ENCODE assay signal across 9 mouse cellular contexts in the genomic region with DNA sequence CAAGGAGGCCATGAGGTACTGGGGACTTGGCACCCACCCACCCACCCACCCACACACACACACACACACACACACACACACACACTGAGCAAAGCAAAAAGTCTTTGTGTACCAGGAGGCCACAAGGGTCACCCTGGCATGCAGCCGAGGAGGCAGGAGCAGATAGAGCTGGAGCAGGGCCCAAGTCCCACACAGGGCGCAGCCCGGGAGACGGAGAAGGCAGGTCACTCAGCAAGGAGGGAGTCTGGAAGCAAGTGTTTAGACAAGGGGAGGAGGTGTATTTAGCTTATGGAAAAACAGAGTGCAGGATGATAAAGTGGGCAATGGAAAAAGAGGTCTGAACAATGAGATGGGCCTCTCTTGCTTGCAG. TPM values are rescaled to one million over a fixed set of nuclear protein-coding genes. Genes with fewer than 3 reads are reported as not detected.
DNase-seq lines count a peak whose midpoint lies in the region; ATAC-seq lines count a peak whose summit lies in the region.
"Had no signal": no experiment of that assay in that cellular context is flagged by ENCODE, and none has a peak within 500 bp of the region (broad histone marks: within the 10 kb centered on the region; RNA-seq: fewer than 3 reads in every experiment).

No protein-coding gene starts in this region.

- no peaks in the 10 kb centered on the region for H3K36me3 ChIP-seq in hindbrain, embryonic 13.5 days
- no peaks in the 10 kb centered on the region for H3K36me3 ChIP-seq in hindbrain, embryonic 10.5 days
- no peaks in the 10 kb centered on the region for H3K36me3 ChIP-seq in forebrain, embryonic 16.5 days (ENCODE audit: control insufficient read depth, insufficient read depth)

- ATAC-seq in hindbrain, embryonic 13.5 days (ENCODE audit: low FRiP score): peak; percentile 65
- peak; percentile 10 for ATAC-seq in forebrain, embryonic 16.5 days
- no peak for ATAC-seq in CD4-positive, CD25-positive, alpha-beta regulatory T cell, adult 4 months

- H3K27ac ChIP-seq in hindbrain, embryonic 13.5 days: no peak overlapping the region
- no peak overlapping the region for H3K27ac ChIP-seq in hindbrain, embryonic 10.5 days
- no peak overlapping the region for H3K27ac ChIP-seq in forebrain, embryonic 16.5 days (ENCODE audit: low read length)

- WGBS in hindbrain, embryonic 13.5 days: 54% methylated on average over 4 of the region's 4 CpGs
- WGBS in hindbrain, embryonic 10.5 days: 79% methylated on average over 4 of the region's 4 CpGs
- WGBS in forebrain, embryonic 16.5 days: 17% methylated on average over 4 of the region's 4 CpGs

- no peak for DNase-seq in hindbrain, embryonic 10.5 days (ENCODE audit: low spot score)
- DNase-seq in 3134 (ENCODE audit: extremely low read depth, insufficient read length, low spot score): peak; percentile 17
- peak; percentile 10 to 50 for DNase-seq in kidney, postnatal 36 days
- no peak for DNase-seq in frontal cortex, postnatal 36 days (ENCODE audit: low spot score in 2 of 2)
- no peak for DNase-seq in layer of hippocampus, adult 8-10 months (ENCODE audit: low spot score in 2 of 2)

- no peaks in the 10 kb centered on the region for H3K9me3 ChIP-seq in hindbrain, embryonic 13.5 days
- H3K9me3 ChIP-seq in hindbrain, embryonic 10.5 days: no peaks in the 10 kb centered on the region
- H3K9me3 ChIP-seq in forebrain, embryonic 16.5 days (ENCODE audit: control insufficient read depth, low read length): no peaks in the 10 kb centered on the region
- H3K9me3 ChIP-seq: megakaryocyte, embryonic 14.5 days had no signal

- no peak overlapping the region for H3K4me2 ChIP-seq in hindbrain, embryonic 13.5 days
- H3K4me2 ChIP-seq in forebrain, embryonic 16.5 days (ENCODE audit: low read length): no peak overlapping the region

- peaks cover 46% of the 10 kb centered on the region for H3K4me1 ChIP-seq in hindbrain, embryonic 13.5 days (replicated peaks)
- peaks cover 8% of the 10 kb centered on the region for H3K4me1 ChIP-seq in hindbrain, embryonic 10.5 days (replicated peaks)
- peaks cover 20% of the 10 kb centered on the region for H3K4me1 ChIP-seq in forebrain, embryonic 16.5 days (replicated peaks; ENCODE audit: control insufficient read depth, insufficient read depth, low read length)

- no peaks in the 10 kb centered on the region for H3K27me3 ChIP-seq in hindbrain, embryonic 13.5 days
- no peaks in the 10 kb centered on the region for H3K27me3 ChIP-seq in hindbrain, embryonic 10.5 days (ENCODE audit: insufficient read depth, poor library complexity, severe bottlenecking)
- no peaks in the 10 kb centered on the region for H3K27me3 ChIP-seq in forebrain, embryonic 16.5 days (replicated peaks; ENCODE audit: control insufficient read depth, insufficient read depth, low read length)

- H3K4me3 ChIP-seq in hindbrain, embryonic 13.5 days: no peak overlapping the region
- no peak overlapping the region for H3K4me3 ChIP-seq in hindbrain, embryonic 10.5 days
- no peak overlapping the region for H3K4me3 ChIP-seq in forebrain, embryonic 16.5 days (replicated peaks; ENCODE audit: low read length)
- H3K4me3 ChIP-seq: megakaryocyte, embryonic 14.5 days had no signal

- H3K9ac ChIP-seq in hindbrain, embryonic 13.5 days: no peak overlapping the region
- no peak overlapping the region for H3K9ac ChIP-seq in forebrain, embryonic 16.5 days (replicated peaks; ENCODE audit: low read depth, low read length)

RNA-seq across cellular contexts. Expression of a gene that starts 48.1 kb away (rescaled TPM):
- 7.1 and 7.9 TPM in 2 replicates for polyA plus RNA-seq in hindbrain, embryonic 13.5 days (2015; fragmentation: Nextera tagmentation; extraction: Ambion mirVana)
- 0.58 and 0.90 TPM in 2 replicates for polyA plus RNA-seq in hindbrain, embryonic 10.5 days (2016; fragmentation: Nextera tagmentation; extraction: Ambion mirVana)
- polyA plus RNA-seq in forebrain, embryonic 16.5 days (2015; fragmentation: Nextera tagmentation; extraction: Ambion mirVana): 7.6 and 8.6 TPM in 2 replicates
- under 1 TPM in 1 of 2 experiments, not detected in 1; 0.12 TPM for polyA plus RNA-seq in CD4-positive, CD25-positive, alpha-beta regulatory T cell, adult 4 months (2017; shearing (Covaris generic))
- total RNA-seq in layer of hippocampus, adult 8-10 months (2022): 10 to 100 TPM; 60.3 to 66.2 (median 63.7) TPM

Comparison
In these comparisons a context has a peak if more than half of its experiments do, and no peak if none do; other contexts are left out.
1. DNase-seq: peak in 3134 (single experiment) and kidney, postnatal 36 days (2 of 2); none in hindbrain, embryonic 10.5 days (single experiment), frontal cortex, postnatal 36 days (0 of 2) and layer of hippocampus, adult 8-10 months (0 of 2).